Mouse (Mus musculus) heart, postnatal 36 days (tissue): ENCODE results near the gene Cd302. TPM values are rescaled to one million over a fixed set of nuclear protein-coding genes. Genes with fewer than 3 reads are reported as not detected.
A peak's percentile ranks its signal among the peaks of the same experiment; 100 is the strongest.

Experiments used
- DNase-seq, 2 experiments: peaks; one replicate each; pipeline ENCODE4 v3.0.0; 2021 to 2022
- intact Hi-C: fragments of 180-260 bp; cut with DNase I; formaldehyde crosslinking; loops from one replicate; pipeline ENCODE4 v1.15.1; 2025
- total RNA-seq, 2 experiments: library from RNA; stranded (reverse); gene quantifications; 2 replicates each; pipeline ENCODE4 v1.2.3; 2021

Cd302 gene
- total RNA-seq, result 10 to 100 TPM in 1 of 2 experiments, 1 to 10 TPM in 1; 9.7 to 11.4 TPM

DNA sequence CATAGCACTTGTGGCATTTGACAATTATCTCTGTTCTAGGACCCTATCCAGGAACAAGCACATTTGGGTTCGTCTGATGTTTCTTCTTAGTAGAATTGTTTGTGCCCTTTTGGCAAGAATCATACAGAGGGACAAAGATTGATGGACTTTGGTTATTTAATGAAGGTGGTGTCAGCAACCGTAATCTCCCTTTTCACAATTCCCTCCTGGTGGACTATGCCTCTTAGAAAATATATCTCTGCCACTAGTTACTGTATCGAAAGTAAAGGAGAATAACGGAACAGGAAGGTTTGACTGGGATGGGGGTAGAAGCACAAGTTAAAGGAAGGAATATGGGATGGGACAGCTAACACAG lies at the start of gene Cd302:
Gene Cd302 (minus strand): TSS at position 22 of the 355 bp plus-strand sequence.
- intact Hi-C loops, result loop anchor here (5.0 kb wide), 1 partner anchor 77 kb away; the partner anchor contains the start of genes Baz2b and March7
- no peak for DNase-seq

DNA sequence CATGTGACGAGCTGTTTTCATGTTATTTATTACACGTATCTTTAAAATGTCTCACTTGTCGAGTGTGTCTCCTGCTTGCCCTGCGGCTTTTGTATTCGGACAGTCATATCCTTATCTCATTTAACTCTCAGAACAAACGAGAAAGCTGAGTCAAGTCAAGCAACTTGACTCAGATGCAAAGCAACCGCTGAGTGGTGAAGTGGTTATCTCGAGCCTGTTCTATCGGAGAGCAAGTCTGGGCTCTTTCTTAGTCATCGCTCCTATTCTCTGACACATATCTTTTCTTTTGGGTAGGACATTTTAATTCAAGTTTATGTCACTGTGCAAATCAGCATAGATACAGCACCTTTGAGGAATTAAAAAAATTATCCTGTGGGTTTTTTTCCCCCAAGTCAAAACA lies 44.4 kb upstream of the Cd302 start:
- no peak for DNase-seq
- intact Hi-C loops, result no loop called here

DNA sequence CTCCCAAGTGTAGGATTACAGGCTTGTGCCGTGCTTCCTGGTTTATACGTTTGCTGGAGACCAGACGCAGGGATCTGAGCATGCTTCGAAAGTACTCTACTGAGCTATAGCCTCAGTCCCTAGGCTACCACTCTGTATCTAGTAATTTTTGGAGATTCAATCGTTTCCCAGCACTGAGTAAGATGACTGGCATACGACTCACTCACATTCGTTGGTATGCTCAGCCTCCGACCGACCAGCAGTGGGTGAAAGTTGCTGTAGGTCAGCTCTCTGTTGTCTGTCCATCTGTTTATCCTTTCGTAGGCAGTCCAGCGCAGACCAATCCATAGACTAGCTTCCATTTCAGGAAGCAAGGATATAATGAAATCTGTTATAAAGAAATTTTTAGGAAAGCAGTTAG lies 43.3 kb upstream of the Cd302 start:
- no peak for DNase-seq
- intact Hi-C loops, result no loop called here

DNA sequence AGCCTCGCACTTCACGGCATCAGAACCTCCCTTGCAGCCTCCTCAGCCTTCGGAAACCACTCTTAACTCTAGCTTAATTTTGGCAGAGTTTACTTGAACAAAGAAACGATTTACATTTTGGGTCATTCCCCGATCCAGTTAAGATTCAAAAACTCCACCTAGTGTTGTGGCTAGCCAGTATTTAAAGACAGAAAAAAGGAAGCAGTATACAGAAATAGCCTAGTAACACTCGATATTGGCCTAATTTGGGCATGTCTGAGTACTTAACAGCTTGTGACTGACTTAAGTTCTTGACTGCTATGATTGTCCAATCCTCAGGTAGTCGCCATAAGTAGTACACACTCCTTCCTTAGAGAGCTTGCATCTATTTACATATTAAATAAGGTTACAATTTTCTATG lies 42.7 kb upstream of the Cd302 start:
- intact Hi-C loops, result no loop called here

DNA sequence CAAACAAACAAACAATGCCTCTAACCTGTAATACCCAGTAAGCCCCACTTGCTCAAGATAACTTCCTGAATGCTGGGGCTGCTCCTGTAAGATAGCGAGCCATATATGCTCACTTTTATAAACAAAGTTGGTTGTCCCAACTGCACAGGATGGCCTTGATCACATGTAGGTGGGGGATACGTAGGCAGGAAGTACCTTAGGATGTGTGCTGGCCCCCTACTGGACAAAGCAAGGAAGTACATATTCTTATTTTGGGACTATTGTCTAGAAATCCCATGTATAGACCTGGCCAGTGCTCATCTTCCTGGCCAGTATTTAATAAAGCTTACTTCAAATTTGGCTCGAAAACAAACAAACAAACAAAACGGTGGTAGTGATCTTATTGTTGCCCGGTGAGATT lies 39.1 kb upstream of the Cd302 start:
- peak in 1 of 2 experiments; percentile 5 for DNase-seq
- intact Hi-C loops, result no loop called here

More for the DNA sequence above, 42.7 kb upstream of the Cd302 start:
- DNase-seq, result no peak

DNA sequence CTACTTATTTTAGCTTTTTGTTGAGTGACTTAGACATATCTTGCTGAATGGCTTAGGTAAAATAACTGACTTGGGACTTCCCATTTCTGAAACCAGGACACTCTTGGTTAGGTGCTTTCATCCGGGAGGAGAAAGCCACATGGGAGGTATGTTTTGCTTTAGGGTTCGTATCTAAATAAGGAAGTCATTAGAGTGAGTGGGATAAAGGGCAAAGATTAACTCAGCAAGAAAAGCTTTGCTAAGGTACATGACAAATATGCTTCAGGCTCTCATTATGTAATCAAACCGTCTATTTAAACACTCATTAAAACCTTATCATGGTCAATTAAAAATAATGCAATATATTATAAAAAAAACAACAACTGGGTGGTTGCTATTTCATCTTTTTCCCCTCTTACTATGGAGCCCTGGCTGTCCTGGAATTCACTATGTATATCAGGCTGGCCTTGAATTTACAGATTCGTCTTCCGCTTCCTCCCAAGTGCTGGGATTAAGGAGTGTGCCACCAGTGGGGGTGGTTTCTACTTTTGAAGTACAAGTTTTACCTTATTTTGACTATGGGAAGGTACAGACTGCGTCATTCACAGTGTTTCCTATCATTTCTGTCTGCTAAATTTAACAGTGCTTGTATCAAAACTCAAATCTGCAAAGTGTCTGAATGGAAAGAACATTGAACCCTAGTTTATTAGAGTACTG lies 37.9 kb upstream of the Cd302 start:
- no peak for DNase-seq
- intact Hi-C loops, result no loop called here

DNA sequence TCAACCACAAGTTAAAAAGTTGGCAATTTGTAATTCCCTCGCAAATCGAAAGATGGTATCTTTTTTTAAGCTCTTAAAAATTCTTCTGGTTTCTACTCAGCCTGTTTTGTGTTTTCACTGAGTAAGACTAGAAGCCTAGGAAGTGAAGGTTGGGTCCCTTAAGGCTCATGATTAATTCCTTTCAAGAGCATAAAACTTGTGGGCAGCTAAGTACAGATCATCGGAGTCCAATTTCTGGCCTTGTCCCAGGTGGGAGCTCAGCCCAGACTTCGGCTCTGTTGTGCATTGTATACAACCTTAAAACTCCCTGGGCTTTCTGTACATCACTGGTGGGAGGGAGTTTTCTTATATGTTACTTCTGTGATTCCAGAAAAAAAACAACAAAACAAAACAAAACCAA lies 19.5 kb upstream of the Cd302 start:
- intact Hi-C loops, result no loop called here
- no peak for DNase-seq

DNA sequence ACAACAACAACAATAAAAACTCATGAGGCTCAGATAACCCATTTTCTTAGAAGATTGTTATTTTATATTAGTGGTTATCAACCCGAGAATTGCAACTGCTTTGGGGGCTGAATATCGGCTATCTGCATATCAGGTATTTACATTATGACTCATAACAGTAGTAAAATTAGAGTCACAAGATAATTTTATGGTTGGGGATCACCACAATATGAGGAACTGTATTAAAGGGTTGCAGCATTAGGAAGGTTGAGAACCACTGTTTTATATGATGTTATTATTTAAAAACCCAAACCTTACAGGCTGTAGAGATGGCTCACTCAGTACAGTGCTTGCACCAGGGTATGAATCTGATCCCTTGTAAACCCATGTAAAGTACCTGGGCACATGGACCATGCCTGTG lies 15.0 kb upstream of the Cd302 start:
- no peak for DNase-seq
- intact Hi-C loops, result no loop called here

DNA sequence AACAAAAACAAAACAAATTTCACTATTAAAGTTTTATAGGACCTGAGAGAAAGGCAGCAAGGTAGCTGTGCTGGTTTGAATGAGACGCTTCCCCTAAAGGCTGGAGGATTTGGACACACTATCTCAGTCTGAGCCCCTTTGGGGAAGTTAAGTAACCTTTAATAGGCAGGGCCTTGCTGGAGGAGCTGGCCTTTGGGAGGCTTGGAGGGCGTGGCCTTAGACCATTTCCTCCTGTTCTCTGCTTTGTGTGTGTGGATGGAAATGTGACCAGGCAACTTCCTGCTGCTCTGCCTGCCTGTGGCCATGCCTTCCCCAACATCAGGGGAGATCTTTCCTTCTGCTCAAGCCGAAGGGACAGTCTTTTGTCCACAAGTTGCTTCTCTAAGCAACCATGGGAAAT lies 14.0 kb upstream of the Cd302 start:
- intact Hi-C loops, result no loop called here
- no peak for DNase-seq

DNA sequence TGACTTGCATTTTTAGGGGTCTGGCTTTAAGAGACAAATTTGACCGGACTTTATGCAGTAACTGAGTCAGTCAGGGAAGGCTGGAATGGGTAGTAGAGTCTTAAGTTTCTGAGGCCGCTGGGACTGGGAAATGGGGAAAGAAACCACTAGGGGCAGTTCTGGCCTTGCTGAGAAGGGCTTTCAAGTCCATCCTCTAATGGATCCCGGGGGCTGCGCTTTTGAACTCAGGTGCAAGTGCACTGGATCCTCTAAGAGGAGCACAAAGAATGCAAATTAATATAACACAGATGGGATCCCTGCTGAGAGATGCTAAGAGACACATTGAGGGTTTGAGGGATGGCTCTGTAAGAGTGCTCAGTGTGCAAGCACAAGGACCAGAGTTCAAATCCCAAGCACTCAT lies 7.1 kb upstream of the Cd302 start:
- intact Hi-C loops, result no loop called here
- no peak for DNase-seq

DNA sequence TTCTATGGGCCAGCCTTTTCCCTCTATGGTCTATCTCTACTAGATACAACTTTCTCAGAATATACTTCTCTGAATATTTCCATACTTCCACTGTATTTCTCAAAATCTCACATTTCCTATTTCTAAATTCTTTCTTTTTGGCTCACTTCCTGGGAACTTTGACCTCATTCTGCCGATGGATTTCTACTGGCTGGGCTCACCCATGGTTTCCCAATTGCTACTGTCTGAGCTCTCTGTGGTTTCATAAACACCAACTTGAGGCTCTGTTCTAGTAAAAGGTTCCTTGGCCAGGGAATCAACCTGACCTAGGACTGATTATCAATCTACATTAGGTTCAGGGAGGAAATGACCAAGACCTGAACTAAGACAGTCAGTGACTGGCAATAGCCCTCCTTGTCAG lies 5.2 kb upstream of the Cd302 start:
- DNase-seq, result no peak
- intact Hi-C loops, result no loop called here

DNA sequence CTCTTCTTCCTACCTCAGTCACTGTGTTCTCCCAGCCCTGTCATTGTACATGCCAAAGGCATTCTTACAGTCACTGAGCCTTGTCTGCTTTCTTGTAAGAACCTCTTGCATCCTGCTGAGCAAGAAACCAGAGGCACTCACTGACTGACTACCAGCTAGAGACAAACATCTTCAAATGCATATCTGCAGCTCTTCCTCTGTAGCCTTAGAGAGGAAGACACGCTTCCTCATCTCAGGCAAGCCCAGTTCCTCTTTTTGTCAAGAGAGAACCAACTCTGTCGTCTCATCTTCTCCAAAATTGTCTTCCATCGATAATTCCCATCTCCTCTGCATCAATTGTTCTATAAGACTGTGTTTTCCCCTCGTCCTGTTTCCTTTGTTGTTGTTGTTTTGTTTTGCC lies 4.3 kb upstream of the Cd302 start:
- intact Hi-C loops, result no loop called here
- no peak for DNase-seq

DNA sequence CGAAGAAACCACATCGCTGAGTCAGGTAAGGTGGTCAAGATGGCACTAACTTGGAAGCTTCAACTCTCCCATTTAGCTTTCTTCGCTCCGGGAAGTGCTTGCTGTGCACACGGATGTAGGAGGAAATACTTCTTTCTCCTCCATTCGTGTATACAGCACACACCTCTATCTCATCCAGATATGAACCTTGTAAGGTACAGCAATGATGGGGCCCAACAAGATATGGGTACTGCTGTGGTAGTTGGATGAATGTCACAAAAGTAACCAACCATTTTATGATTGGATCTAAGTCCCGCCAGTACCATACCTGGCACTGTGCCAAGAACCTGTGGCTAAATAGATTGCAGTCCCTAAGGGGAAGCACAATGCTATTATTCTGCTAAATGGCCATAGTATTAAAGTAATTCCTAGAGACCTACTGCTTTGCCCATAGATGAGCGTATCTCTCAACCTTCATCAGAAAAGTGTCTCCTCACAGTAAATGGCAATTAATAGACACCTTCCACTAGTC lies 874 bp upstream of the Cd302 start:
- intact Hi-C loops, result no loop called here
- no peak for DNase-seq

DNA sequence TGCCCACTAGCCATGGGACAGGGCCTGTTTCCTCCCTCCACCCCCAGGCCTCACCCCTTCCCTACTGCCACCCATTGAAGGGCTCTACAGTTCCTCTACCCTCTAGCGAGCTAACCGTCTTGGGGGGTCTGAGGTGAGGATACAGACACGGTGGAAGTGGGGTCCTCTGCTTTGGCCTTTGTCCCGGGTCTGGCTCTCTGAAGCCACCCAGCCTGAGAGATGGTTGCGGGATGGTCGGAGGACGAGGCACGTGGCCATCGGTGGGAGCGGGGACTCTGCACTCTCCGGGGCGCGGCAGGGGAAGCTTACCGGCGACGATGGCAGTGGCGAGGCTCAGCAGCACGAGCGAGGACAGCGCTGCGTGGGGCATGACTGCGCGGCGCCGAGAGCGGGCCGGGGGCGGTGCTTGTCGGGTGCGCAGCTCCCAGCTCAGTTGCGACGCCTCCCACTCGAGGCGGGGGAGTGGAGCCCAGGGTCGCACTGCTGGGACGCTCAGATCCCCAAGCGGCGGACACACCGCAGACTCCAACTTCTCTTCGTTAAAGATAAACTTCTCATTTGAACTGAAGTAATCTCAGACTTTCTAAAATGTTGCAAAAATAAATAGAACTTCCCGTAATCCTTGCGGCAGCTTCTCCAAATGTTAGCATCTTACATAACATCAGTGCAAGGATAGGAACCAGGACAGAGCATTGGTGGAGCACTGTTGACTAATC lies 379 bp downstream of the Cd302 start:
- DNase-seq, result peak; percentile 76 to 81
- intact Hi-C loops, result loop anchor here (5.0 kb wide), 1 partner anchor 77 kb away; the partner anchor contains the start of genes Baz2b and March7

DNA sequence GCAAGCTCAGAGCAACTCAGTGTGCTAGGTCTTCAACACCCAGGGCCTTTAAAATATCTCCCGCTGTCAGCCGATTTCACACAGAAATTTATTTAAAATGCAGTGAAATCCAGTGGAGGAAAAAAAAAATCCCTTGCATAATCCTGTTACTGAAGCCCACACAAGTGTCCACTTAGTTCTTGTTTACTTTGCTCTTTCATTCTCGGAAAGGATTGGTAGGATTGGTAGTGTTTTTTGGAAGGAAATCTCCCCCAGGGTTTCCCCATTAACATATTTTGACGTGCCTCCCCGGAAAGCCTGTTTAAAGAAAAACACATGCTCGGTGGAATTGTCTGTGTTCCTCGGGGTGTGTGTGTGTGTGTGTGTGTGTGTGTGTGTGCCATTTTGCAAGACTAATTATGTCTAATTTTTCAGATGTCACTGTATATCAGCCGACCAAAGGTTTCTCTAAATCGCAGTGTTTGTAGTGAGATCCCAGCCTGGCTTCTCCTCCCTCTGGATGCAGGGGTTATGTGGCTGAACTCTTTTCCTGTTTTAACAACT lies 1.0 kb downstream of the Cd302 start:
- intact Hi-C loops, result loop anchor here (5.0 kb wide), 1 partner anchor 76 kb away; the partner anchor contains the start of genes Baz2b and March7
- peak in 1 of 2 experiments; percentile 24 for DNase-seq

DNA sequence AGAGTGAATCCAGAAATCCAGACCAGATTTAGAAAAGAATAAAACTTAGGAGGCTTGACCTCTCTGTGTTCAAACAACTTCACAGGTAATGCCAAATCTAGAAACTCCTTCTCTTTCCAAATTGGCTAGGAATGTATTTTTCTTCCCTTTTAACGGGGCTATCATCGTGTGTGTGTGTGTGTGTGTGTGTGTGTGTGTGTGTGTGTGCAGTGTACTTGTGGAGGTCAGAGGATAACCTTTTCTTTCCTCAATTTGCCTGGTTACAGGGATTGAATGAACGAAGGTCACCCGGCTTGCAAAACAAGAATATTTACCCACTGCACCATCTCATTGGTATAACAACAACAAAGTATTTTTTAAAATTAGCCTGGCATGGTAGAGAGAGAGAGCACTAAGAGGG lies 1.7 kb downstream of the Cd302 start:
- intact Hi-C loops, result loop anchor here (5.0 kb wide), 1 partner anchor 75 kb away; the partner anchor contains the start of genes Baz2b and March7

DNA sequence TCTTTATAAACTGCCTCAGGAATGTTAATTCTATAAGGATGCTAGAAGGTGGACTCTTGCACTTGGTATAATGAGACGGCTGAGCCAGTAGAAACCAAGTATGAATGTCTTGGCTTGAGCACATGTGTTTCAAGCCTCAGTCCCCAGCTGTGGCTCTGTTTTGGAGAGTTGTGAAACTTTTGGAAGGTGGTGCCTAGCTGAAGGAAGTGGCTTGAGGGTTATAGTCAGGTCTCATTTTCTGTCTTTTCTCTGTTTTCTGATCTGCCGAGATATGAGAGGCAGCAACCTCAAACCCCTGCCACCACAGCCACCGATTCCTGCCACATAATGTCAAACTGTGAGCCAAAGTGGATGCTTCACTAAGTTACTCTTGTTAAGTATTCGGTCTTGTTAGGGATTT lies 5.7 kb downstream of the Cd302 start:
- intact Hi-C loops, result no loop called here
- no peak for DNase-seq

More for the DNA sequence above, 1.7 kb downstream of the Cd302 start:
- DNase-seq, result no peak

DNA sequence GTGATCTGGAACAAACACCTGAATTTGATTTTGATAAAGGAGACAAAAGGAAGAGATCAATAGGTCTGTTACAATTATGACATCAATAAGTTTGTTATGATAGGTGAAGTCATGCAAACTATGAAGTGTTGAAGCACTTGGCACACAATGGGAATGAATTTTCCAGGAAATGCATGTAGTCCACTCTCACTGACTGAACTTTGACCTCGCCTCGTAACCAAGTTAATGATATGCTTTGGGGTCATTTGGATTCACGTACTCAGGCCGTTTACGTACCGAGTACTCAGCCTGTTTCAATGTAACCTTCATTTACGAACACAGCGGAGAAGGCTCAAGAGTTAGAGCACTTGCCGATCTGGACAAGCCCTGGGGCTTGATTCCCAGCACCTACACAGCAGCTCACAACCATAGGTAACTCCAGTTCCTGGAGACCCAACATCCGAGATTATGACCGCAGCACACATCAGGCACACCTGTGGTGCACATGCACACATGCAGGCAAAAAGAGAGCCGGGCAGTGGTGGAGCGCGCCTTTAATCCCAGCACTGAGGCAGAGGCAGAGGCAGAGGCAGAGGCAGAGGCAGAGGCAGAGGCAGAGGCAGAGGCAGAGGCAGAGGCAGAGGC lies 14.3 kb downstream of the Cd302 start:
- intact Hi-C loops, result no loop called here

DNA sequence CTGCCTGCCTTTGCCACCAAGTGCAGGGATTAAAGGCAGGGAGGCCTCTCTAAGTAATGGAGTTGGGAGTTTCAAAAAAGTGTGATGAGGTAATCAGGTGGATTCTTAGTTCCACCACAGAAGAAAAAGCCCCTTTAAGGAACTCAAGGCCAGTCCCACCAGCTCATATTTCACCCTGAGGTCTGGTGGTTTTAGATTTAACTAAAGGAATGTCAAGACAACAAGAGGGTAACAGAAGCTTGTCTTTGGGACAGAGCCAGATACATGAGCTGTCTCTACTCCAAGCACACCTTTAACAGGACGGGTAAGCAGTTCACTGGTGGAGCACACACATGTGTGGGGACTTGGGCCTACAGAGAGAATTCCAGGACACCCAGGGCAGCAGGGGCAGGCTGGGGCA lies 16.7 kb downstream of the Cd302 start:
- no peak for DNase-seq
- intact Hi-C loops, result no loop called here

More for the DNA sequence above, 14.3 kb downstream of the Cd302 start:
- DNase-seq, result no peak

DNA sequence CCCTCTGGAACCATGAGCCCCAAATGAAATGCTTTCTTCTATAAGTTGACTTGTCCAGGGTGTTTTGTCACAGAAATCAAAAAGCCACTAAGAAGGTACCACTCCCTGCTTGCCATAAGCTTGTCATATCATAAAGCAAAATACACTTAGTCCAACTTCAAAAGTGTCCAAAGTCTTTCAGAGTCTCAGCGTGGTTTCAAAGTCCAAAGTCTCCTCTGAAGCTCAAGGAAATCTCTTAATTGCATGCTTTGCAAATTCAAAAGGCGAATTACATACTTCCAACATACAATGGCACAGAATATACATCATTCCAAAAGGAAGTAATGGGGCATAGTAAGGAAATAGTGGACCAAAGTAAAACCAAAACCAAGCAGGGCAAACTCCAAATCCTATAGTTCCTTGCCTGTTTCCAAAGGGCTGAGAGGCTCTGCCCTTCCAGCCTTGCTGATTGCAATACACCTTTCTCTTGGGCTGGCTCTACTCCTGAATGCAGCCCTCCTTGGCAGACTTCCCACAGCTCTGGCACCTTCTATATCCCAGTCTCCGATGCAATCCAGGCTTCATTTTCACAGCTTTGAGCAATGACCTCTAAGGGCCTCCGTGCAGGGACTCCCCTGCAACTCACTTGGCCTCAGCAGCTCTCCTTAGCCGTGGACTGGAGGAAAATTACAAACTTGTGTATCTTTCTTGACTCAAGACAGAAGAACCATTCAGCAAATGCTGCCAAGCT lies 23.5 kb downstream of the Cd302 start:
- intact Hi-C loops, result no loop called here
- no peak for DNase-seq
